Comparison of ENCODE assay signal across 8 mouse cellular contexts in the genomic region with DNA sequence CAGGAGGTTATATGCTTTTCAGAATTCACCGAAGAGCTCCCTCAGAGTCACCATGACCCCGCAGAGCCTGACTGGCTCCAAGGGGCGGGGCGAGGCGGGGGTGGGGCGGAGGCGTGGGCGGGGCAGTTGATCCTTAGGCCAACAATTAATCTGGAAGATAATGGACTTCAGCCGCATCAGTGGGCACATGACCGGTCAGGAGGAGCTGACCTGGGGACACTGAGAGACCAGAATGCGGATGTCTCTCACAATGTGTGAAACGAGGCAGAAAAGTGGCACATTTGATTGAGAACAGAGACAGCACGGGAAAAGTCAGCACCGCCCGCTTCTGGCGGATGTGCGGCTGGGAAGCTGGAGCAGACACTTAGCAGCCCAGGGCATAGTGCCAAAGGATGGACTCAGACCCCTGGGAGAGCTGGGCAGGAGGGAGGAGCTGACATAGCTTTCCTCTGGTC.
A peak's percentile ranks its signal among the peaks of the same experiment; 100 is the strongest.
DNase-seq lines count a peak whose midpoint lies in the region; ATAC-seq lines count a peak whose summit lies in the region.

No protein-coding gene starts in this region.

- 4% methylated on average over 17 of the region's 17 CpGs for WGBS in kidney, embryonic 16.5 days
- WGBS in stomach, embryonic 14.5 days: 15% methylated on average over 17 of the region's 17 CpGs

- H3K4me3 ChIP-seq in kidney, embryonic 16.5 days (ENCODE audit: low read length): peak overlapping the region; percentile 40
- peak overlapping the region; percentile 14; the same call in 1 of the 2 replicates for H3K4me3 ChIP-seq in stomach, embryonic 14.5 days (ENCODE audit: low read depth, low read length)

- peak overlapping the region; percentile 85 for H3K27ac ChIP-seq in kidney, embryonic 16.5 days (ENCODE audit: low read length)
- no peak overlapping the region for H3K27ac ChIP-seq in stomach, embryonic 14.5 days (ENCODE audit: low read length)

- DNase-seq in ES-CJ7 (ENCODE audit: low read depth, low spot score): peak; percentile 12
- DNase-seq in adrenal gland, postnatal 14 days: peak; percentile 28
- DNase-seq in gastrocnemius, postnatal 14 days: peak; percentile 27
- peak; percentile 3 for DNase-seq in lung, postnatal 25 days (ENCODE audit: low spot score)
- DNase-seq in frontal cortex, postnatal 14 days (ENCODE audit: low spot score in 2 of 2): no peak
- no peak for DNase-seq in layer of hippocampus, postnatal 36 days

- no peaks in the 10 kb centered on the region for H3K9me3 ChIP-seq in kidney, embryonic 16.5 days (ENCODE audit: low read length)
- no peaks in the 10 kb centered on the region for H3K9me3 ChIP-seq in stomach, embryonic 14.5 days (ENCODE audit: control insufficient read depth, low read depth, low read length)

- ATAC-seq in kidney, embryonic 16.5 days (ENCODE audit: low FRiP score, low TSS enrichment): peak; percentile 86
- no peak; the same call in 1 of the 2 replicates for ATAC-seq in stomach, embryonic 14.5 days (ENCODE audit: insufficient number of reproducible peaks, insufficient read depth, low FRiP score, low read depth)

- intact Hi-C loops in gastrocnemius, postnatal 14 days (cut with DNase I; ENCODE audit: low total_unique reads): no loop called here

- peaks cover 22% of the 10 kb centered on the region for H3K4me1 ChIP-seq in kidney, embryonic 16.5 days (ENCODE audit: insufficient read depth, low read length)
- 0 out of 2 replicates have a peak, but pooled peaks cover 4% of the 10 kb centered on the region for H3K4me1 ChIP-seq in stomach, embryonic 14.5 days (ENCODE audit: control insufficient read depth, insufficient read depth, low read length)

- no peaks in the 10 kb centered on the region for H3K27me3 ChIP-seq in kidney, embryonic 16.5 days (ENCODE audit: insufficient read depth, low read length)
- H3K27me3 ChIP-seq in stomach, embryonic 14.5 days (ENCODE audit: control insufficient read depth, insufficient read depth, low read length): no peaks in the 10 kb centered on the region

- H3K36me3 ChIP-seq in kidney, embryonic 16.5 days (ENCODE audit: insufficient read depth, low read length): no peaks in the 10 kb centered on the region
- H3K36me3 ChIP-seq in stomach, embryonic 14.5 days (ENCODE audit: control insufficient read depth, insufficient read depth, low read length): no peaks in the 10 kb centered on the region

- peak overlapping the region; percentile 19; the same call in 1 of the 2 replicates for H3K9ac ChIP-seq in kidney, embryonic 16.5 days (replicated peaks; ENCODE audit: low read length)
- H3K9ac ChIP-seq in stomach, embryonic 14.5 days (replicated peaks; ENCODE audit: low read depth, low read length): no peak overlapping the region

- peak overlapping the region; percentile 51 for H3K4me2 ChIP-seq in kidney, embryonic 16.5 days (replicated peaks; ENCODE audit: low read depth, low read length)
- peak overlapping the region; percentile 44 for H3K4me2 ChIP-seq in stomach, embryonic 14.5 days (replicated peaks; ENCODE audit: low read depth, low read length)

Comparison
In these comparisons a context has a peak if more than half of its experiments do, and no peak if none do; other contexts are left out.
1. DNase-seq: peak in ES-CJ7 (single experiment), adrenal gland, postnatal 14 days (single experiment), gastrocnemius, postnatal 14 days (single experiment) and lung, postnatal 25 days (single experiment); none in frontal cortex, postnatal 14 days (0 of 2) and layer of hippocampus, postnatal 36 days (0 of 2).